Comparison of ENCODE assay signal across 9 mouse cellular contexts in genomic region chr2:32647366-32647765, GRCm38 (mm10). TPM values are rescaled to one million over a fixed set of nuclear protein-coding genes. Genes with fewer than 3 reads are reported as not detected.
DNase-seq lines count a peak whose midpoint lies in the region; ATAC-seq and TF ChIP-seq lines count a peak whose summit lies in the region.
"Had no signal": no experiment of that assay in that cellular context is flagged by ENCODE, and none has a peak within 500 bp of the region (broad histone marks: within the 10 kb centered on the region; RNA-seq: fewer than 3 reads in every experiment).

No protein-coding gene starts in this region.

- DNase-seq in gastrocnemius, adult 2 months: peak; percentile 22
- no peak for DNase-seq in gastrocnemius, postnatal 10 days
- no peak for DNase-seq in spleen, adult 2 months (ENCODE audit: low read depth in 1 of 2, low spot score in 2 of 2)
- DNase-seq in spleen, adult 12 weeks (ENCODE audit: low spot score): no peak
- no peak for DNase-seq in stomach, postnatal 0 days (ENCODE audit: low spot score)
- no peak for DNase-seq in kidney, adult 9 months
- DNase-seq: adrenal gland, postnatal 14 days had no signal

- intact Hi-C loops in gastrocnemius, adult 2 months (cut with DNase I): no loop called here

- H3K4me3 ChIP-seq in gastrocnemius, adult 2 months: peak overlapping the region; percentile 78
- peak overlapping the region; percentile 55; the same call in 1 of the 2 replicates for H3K4me3 ChIP-seq in spleen, adult 2 months (ENCODE audit: extremely low read depth, insufficient read depth, insufficient read length)
- peak overlapping the region; percentile 34 for H3K4me3 ChIP-seq in limb, embryonic 15.5 days
- peak overlapping the region; percentile 41 for H3K4me3 ChIP-seq in stomach, postnatal 0 days (ENCODE audit: low read depth, low read length)

- no peak overlapping the region for H3K9ac ChIP-seq in limb, embryonic 15.5 days
- H3K9ac ChIP-seq in stomach, postnatal 0 days (ENCODE audit: low read length): no peak overlapping the region; the same call in 1 of the 2 replicates

- H3K27ac ChIP-seq in gastrocnemius, adult 2 months: peak overlapping the region; percentile 94
- H3K27ac ChIP-seq in spleen, adult 2 months (ENCODE audit: insufficient read depth, low read length): peak overlapping the region; percentile 76
- H3K27ac ChIP-seq in limb, embryonic 15.5 days: 0 out of 2 replicates have a peak overlapping the region, but pooled peaks have one; percentile 12
- peak overlapping the region; percentile 88; the same call in 1 of the 2 replicates for H3K27ac ChIP-seq in stomach, postnatal 0 days (replicated peaks)

- TF ChIP-seq EP300 in stomach, postnatal 0 days (optimal IDR thresholded peaks at IDR 0.05): no peak

- peaks cover 7% of the 10 kb centered on the region; the same call in 1 of the 2 replicates for H3K4me1 ChIP-seq in spleen, adult 2 months (ENCODE audit: control insufficient read depth, insufficient read depth, insufficient read length)
- peaks cover 29% of the 10 kb centered on the region for H3K4me1 ChIP-seq in limb, embryonic 15.5 days
- H3K4me1 ChIP-seq in stomach, postnatal 0 days (replicated peaks; ENCODE audit: control insufficient read depth, insufficient read depth): no peaks in the 10 kb centered on the region

- WGBS in spleen, adult 2 months: 27% methylated on average over 7 of the region's 7 CpGs
- WGBS in limb, embryonic 15.5 days: 84% methylated on average over 7 of the region's 7 CpGs
- WGBS in stomach, postnatal 0 days: 75% methylated on average over 7 of the region's 7 CpGs

- H3K9me3 ChIP-seq in limb, embryonic 15.5 days: no peaks in the 10 kb centered on the region
- H3K9me3 ChIP-seq in stomach, postnatal 0 days (ENCODE audit: control insufficient read depth, low read length): no peaks in the 10 kb centered on the region

- no peak for TF ChIP-seq CTCF in gastrocnemius, adult 2 months (IDR thresholded peaks at IDR 0.05)
- TF ChIP-seq CTCF in spleen, adult 2 months (IDR thresholded peaks at IDR 0.05; ENCODE audit: extremely low read depth, insufficient read depth, insufficient read length, insufficient replicate concordance): no peak
- no peak for TF ChIP-seq CTCF in stomach, postnatal 0 days (IDR thresholded peaks at IDR 0.05; ENCODE audit: low read depth)

- H3K36me3 ChIP-seq in spleen, adult 2 months (ENCODE audit: control insufficient read depth, insufficient read depth, low read length): no peaks in the 10 kb centered on the region
- H3K36me3 ChIP-seq in limb, embryonic 15.5 days: no peaks in the 10 kb centered on the region
- no peaks in the 10 kb centered on the region for H3K36me3 ChIP-seq in stomach, postnatal 0 days (ENCODE audit: control insufficient read depth, insufficient read depth, low read length)

- no peaks in the 10 kb centered on the region for H3K27me3 ChIP-seq in spleen, adult 2 months (ENCODE audit: control insufficient read depth, insufficient read depth, low read length)
- no peaks in the 10 kb centered on the region for H3K27me3 ChIP-seq in limb, embryonic 15.5 days
- H3K27me3 ChIP-seq in stomach, postnatal 0 days (ENCODE audit: control insufficient read depth, insufficient read depth, low read length): no peaks in the 10 kb centered on the region

- TF ChIP-seq POLR2A in spleen, adult 2 months (IDR thresholded peaks at IDR 0.05; ENCODE audit: low read depth, low read length): no peak

- ATAC-seq in limb, embryonic 15.5 days (ENCODE audit: insufficient number of reproducible peaks, low FRiP score, low TSS enrichment, low read depth): no peak
- no peak for ATAC-seq in stomach, postnatal 0 days (ENCODE audit: low FRiP score, low TSS enrichment)
- ATAC-seq in CD4-positive, CD25-positive, alpha-beta regulatory T cell, adult 4 months: no peak

- H3K4me2 ChIP-seq in limb, embryonic 15.5 days: peak overlapping the region; percentile 40
- peak overlapping the region; percentile 34 for H3K4me2 ChIP-seq in stomach, postnatal 0 days (replicated peaks; ENCODE audit: low read depth)

RNA-seq across cellular contexts. Expression of gene Eng, which starts 1.0 kb away (rescaled TPM):
- total RNA-seq in gastrocnemius, adult 2 months (2021): 10 to 100 TPM; 26.5 to 38.8 TPM
- 10 to 100 TPM; 49.5 to 54.7 TPM for total RNA-seq in gastrocnemius, postnatal 10 days (2021)
- 132 and 168 TPM in 2 replicates for polyA plus RNA-seq in spleen, adult 2 months (2012; rRNA removed)
- 64.6 and 71.5 TPM in 2 replicates for polyA plus RNA-seq in limb, embryonic 15.5 days (2015; fragmentation: Nextera tagmentation; extraction: Ambion mirVana)
- 23.0 and 23.3 TPM in 2 replicates for polyA plus RNA-seq in stomach, postnatal 0 days (2015; fragmentation: Nextera tagmentation; extraction: Ambion mirVana)
- polyA plus RNA-seq in CD4-positive, CD25-positive, alpha-beta regulatory T cell, adult 4 months (2017; shearing (Covaris generic)): not detected

RNA-seq across cellular contexts. Expression of gene Ak1, which starts 25.8 kb away (rescaled TPM):
- total RNA-seq in gastrocnemius, adult 2 months (2021): 1,000 to 10,000 TPM; 1,555 to 1,869 TPM
- total RNA-seq in gastrocnemius, postnatal 10 days (2021): 1,000 to 10,000 TPM; 1,275 to 1,593 TPM
- polyA plus RNA-seq in spleen, adult 2 months (2012; rRNA removed): 6.3 and 7.4 TPM in 2 replicates
- 46.9 and 132 TPM in 2 replicates for polyA plus RNA-seq in limb, embryonic 15.5 days (2015; fragmentation: Nextera tagmentation; extraction: Ambion mirVana)
- polyA plus RNA-seq in stomach, postnatal 0 days (2015; fragmentation: Nextera tagmentation; extraction: Ambion mirVana): 21.8 and 26.1 TPM in 2 replicates
- not detected for polyA plus RNA-seq in CD4-positive, CD25-positive, alpha-beta regulatory T cell, adult 4 months (2017; shearing (Covaris generic))

RNA-seq across cellular contexts. Expression of gene St6galnac6, which starts 47.9 kb away (rescaled TPM):
- total RNA-seq in gastrocnemius, adult 2 months (2021): 10 to 100 TPM; 46.8 to 56.5 TPM
- total RNA-seq in gastrocnemius, postnatal 10 days (2021): 10 to 100 TPM; 59.7 to 66.0 TPM
- polyA plus RNA-seq in spleen, adult 2 months (2012; rRNA removed): 22.3 and 32.4 TPM in 2 replicates
- 24.7 and 27.1 TPM in 2 replicates for polyA plus RNA-seq in limb, embryonic 15.5 days (2015; fragmentation: Nextera tagmentation; extraction: Ambion mirVana)
- polyA plus RNA-seq in stomach, postnatal 0 days (2015; fragmentation: Nextera tagmentation; extraction: Ambion mirVana): 9.1 and 11.3 TPM in 2 replicates
- polyA plus RNA-seq in CD4-positive, CD25-positive, alpha-beta regulatory T cell, adult 4 months (2017; shearing (Covaris generic)): 1 to 10 TPM; 3.1 to 4.7 TPM

RNA-seq across cellular contexts. Expression of gene Fpgs, which starts 56.6 kb away (rescaled TPM):
- total RNA-seq in gastrocnemius, adult 2 months (2021): 1 to 10 TPM; 5.9 to 6.9 TPM
- 10 to 100 TPM; 10.5 to 15.6 TPM for total RNA-seq in gastrocnemius, postnatal 10 days (2021)
- polyA plus RNA-seq in spleen, adult 2 months (2012; rRNA removed): 34.5 and 49.5 TPM in 2 replicates
- 33.5 and 34.8 TPM in 2 replicates for polyA plus RNA-seq in limb, embryonic 15.5 days (2015; fragmentation: Nextera tagmentation; extraction: Ambion mirVana)
- polyA plus RNA-seq in stomach, postnatal 0 days (2015; fragmentation: Nextera tagmentation; extraction: Ambion mirVana): 15.1 and 17.3 TPM in 2 replicates
- 10 to 100 TPM in 1 of 2 experiments, 1 to 10 TPM in 1; 9.4 to 12.5 TPM for polyA plus RNA-seq in CD4-positive, CD25-positive, alpha-beta regulatory T cell, adult 4 months (2017; shearing (Covaris generic))

Comparison
In these comparisons a context has a peak if more than half of its experiments do, and no peak if none do; other contexts are left out.
1. H3K27ac ChIP-seq: peak in every context shown above with its lines; median percentile 94 in gastrocnemius, adult 2 months; 88 in stomach, postnatal 0 days; 76 in spleen, adult 2 months; 12 in limb, embryonic 15.5 days.
2. RNA of gene Eng, which starts 1.0 kb away (polyA plus RNA-seq): 132 to 168 TPM in spleen, adult 2 months, 64.6 to 71.5 TPM in limb, embryonic 15.5 days and 23.0 to 23.3 TPM in stomach, postnatal 0 days; not detected in CD4-positive, CD25-positive, alpha-beta regulatory T cell, adult 4 months; every median in the first group is over 10 times any median in the second.
3. Peak in every context shown above with its lines, with median percentiles within 50 percentile points of each other: H3K4me3 ChIP-seq.